Mouse (Mus musculus): ENCODE results near the gene Supt20.
A peak's percentile ranks its signal among the peaks of the same experiment; 100 is the strongest.

DNA sequence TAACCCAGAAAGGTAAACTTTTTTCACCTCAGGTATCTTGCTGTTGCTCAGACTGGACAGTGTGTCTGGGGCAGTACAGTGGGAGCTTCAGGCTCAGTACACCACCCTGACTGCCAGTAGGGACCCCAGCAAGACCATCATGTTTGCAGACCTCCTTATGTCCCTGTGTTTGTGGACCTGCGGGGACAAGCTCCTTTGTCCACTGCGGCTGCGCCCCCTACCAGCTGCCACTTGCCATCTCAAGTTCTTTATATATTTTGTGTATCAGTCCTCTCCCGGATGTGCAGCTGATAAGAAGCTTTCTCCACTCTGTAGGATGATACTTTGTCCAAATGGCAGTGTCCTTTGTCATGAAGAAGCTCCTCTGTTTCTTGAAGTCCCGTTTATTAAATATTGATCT lies 30.2 kb upstream of the Supt20 start:
- no peak for TF ChIP-seq POLR2A (IDR thresholded peaks at IDR 0.05; ENCODE audit: control insufficient read depth in 1 of 2, insufficient read depth in 1 of 2, low read depth in 1 of 2, low read length in 2 of 2, poor library complexity in 1 of 2)
- TF ChIP-seq NELFE (IDR thresholded peaks at IDR 0.05; ENCODE audit: low read depth, low read length), result no peak
- no peak for TF ChIP-seq ELF1 (IDR thresholded peaks at IDR 0.05; ENCODE audit: low read depth, low read length)
- TF ChIP-seq MXI1 (IDR thresholded peaks at IDR 0.05; ENCODE audit: low read depth, low read length), result no peak
- TF ChIP-seq CTCF (IDR thresholded peaks at IDR 0.05 in 2 of 3, conservative IDR thresholded peaks at IDR 0.05 in 1 of 3; ENCODE audit: control insufficient read depth in 1 of 3, insufficient read depth in 1 of 3, low read depth in 2 of 3, low read length in 3 of 3, poor library complexity in 1 of 3, severe bottlenecking in 1 of 3), result peak in 1 of 3 experiments; percentile 8; a peak in 1 of 6 replicates
- no peak for TF ChIP-seq POLR2AphosphoS2 (IDR thresholded peaks at IDR 0.05; ENCODE audit: low read length)
- no peak for TF ChIP-seq EP300 (IDR thresholded peaks at IDR 0.05; ENCODE audit: low read depth in 1 of 2, low read length in 2 of 2)
- no peak for TF ChIP-seq CHD1 (IDR thresholded peaks at IDR 0.05; ENCODE audit: low read depth, low read length)
- no peak for TF ChIP-seq TBP (IDR thresholded peaks at IDR 0.05; ENCODE audit: low read depth, low read length)
- no peak for TF ChIP-seq TCF12 (IDR thresholded peaks at IDR 0.05; ENCODE audit: low read depth, low read length)
- TF ChIP-seq ETS1 (IDR thresholded peaks at IDR 0.05; ENCODE audit: low read depth, low read length), result no peak
- TF ChIP-seq E2F4 (IDR thresholded peaks at IDR 0.05; ENCODE audit: borderline replicate concordance, low read depth, low read length), result no peak
- no peak for TF ChIP-seq POLR2AphosphoS5 (IDR thresholded peaks at IDR 0.05; ENCODE audit: borderline replicate concordance, low read depth, low read length)
